Mouse (Mus musculus): ENCODE data around the gene Zscan2. TPM values are rescaled to one million over a fixed set of nuclear protein-coding genes. Genes with fewer than 3 reads are reported as not detected.

The Zscan2 gene
- 2.7 TPM in 2 replicates for polyA plus RNA-seq (2015; fragmentation: Nextera tagmentation; extraction: Ambion mirVana)

- Histone ChIP-seq H3K4me2 (ENCODE audit: low read length) (peak within 1 kb of the TSS; percentile 85), H3K36me3 (ENCODE audit: insufficient read depth, low read length) (0 out of 2 replicates have a peak, but pooled peaks cover 7% of the 10 kb centered on the region), H3K27ac (peak within 1 kb of the TSS; percentile 82), H3K27me3 (ENCODE audit: insufficient read depth, low read length) (no peaks in the 10 kb centered on the region), H3K4me3 (replicated peaks; ENCODE audit: low read depth, low read length) (peak within 1 kb of the TSS; percentile 93), H3K4me1 (replicated peaks; ENCODE audit: insufficient read depth, low read length) (peaks cover 19% of the 10 kb centered on the region), H3K9ac (ENCODE audit: low read depth, low read length) (peak within 1 kb of the TSS; percentile 92), H3K9me3 (replicated peaks; ENCODE audit: low read length) (no peaks in the 10 kb centered on the region)
- DNase-seq (ENCODE audit: low spot score) (peak; percentile 99), ATAC-seq (replicated peaks; ENCODE audit: low FRiP score, low read depth) (peak; percentile 97)
- under 1% methylated on average over 40 of the region's 40 CpGs for WGBS
- no peak for TF ChIP-seq CTCF (IDR thresholded peaks at IDR 0.05; ENCODE audit: low read depth)
These were observed at the start of gene Zscan2 for GRCm38 (mm10) chr7:80860729-80861274. Zscan2 (plus strand) TSS chr7:80860920.

DNA sequence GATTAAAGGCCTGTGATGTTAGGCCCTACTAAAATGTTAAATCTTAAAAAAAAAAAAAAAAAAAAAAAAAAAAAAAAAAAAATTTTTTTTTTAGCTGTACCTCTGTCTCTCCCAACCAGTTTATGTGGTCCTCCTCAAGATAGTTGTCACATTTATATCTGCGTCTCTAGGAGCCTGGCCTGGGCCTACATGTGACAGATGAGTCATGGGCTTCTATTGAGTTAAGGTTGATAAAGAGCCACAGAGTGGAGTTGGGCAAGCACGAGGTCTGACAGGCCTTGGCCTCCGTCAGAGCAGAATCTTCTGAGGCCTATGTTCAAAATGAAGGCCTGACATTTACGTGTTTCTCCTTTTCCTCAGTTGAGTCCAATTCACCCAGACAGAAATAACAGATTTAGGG, 47.3 kb upstream of the Zscan2 start:
- no peak for ATAC-seq (replicated peaks; ENCODE audit: low FRiP score, low read depth)
- no peak overlapping the region for H3K27ac ChIP-seq
- no peaks in the 10 kb centered on the region for H3K9me3 ChIP-seq (replicated peaks; ENCODE audit: low read length)
- DNase-seq (ENCODE audit: low spot score) = no peak
- H3K36me3 ChIP-seq (ENCODE audit: insufficient read depth, low read length) = no peaks in the 10 kb centered on the region
- WGBS = 91% methylated on average over 4 of the region's 4 CpGs
- no peak overlapping the region for H3K9ac ChIP-seq (ENCODE audit: low read depth, low read length)
- no peaks in the 10 kb centered on the region for H3K27me3 ChIP-seq (ENCODE audit: insufficient read depth, low read length)
- no peak overlapping the region for H3K4me2 ChIP-seq (ENCODE audit: low read length)
- H3K4me3 ChIP-seq (replicated peaks; ENCODE audit: low read depth, low read length) = no peak overlapping the region
- no peak for TF ChIP-seq CTCF (IDR thresholded peaks at IDR 0.05; ENCODE audit: low read depth)
- no peaks in the 10 kb centered on the region for H3K4me1 ChIP-seq (replicated peaks; ENCODE audit: insufficient read depth, low read length)

DNA sequence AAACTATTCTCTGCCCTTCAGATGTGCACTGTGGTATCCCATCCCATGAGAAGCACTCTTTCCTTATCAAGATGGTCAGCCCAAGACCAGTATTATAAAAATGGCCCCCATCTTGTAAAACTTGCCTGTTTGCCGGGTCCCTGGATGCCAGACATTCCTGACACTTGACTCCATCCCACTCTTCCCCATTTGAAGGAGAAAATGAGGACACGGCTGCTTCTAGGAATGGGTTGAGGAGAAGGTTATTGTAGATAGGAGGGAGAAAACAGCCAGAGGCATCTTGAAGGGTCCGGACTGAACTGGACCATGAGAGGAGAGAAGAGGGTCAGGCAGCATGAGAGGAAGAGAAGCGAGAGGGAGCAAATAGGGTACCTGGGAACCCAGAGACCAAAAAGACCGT, 44.1 kb upstream of the Zscan2 start:
- no peak overlapping the region for H3K4me3 ChIP-seq (replicated peaks; ENCODE audit: low read depth, low read length)
- no peak overlapping the region for H3K27ac ChIP-seq
- H3K4me1 ChIP-seq (replicated peaks; ENCODE audit: insufficient read depth, low read length) = no peaks in the 10 kb centered on the region
- ATAC-seq (replicated peaks; ENCODE audit: low FRiP score, low read depth) (no peak), DNase-seq (ENCODE audit: low spot score) (no peak)
- WGBS = 64% methylated on average over 5 of the region's 5 CpGs
- H3K36me3 ChIP-seq (ENCODE audit: insufficient read depth, low read length) = no peaks in the 10 kb centered on the region
- no peak overlapping the region for H3K9ac ChIP-seq (ENCODE audit: low read depth, low read length)
- no peaks in the 10 kb centered on the region for H3K9me3 ChIP-seq (replicated peaks; ENCODE audit: low read length)
- H3K27me3 ChIP-seq (ENCODE audit: insufficient read depth, low read length) = no peaks in the 10 kb centered on the region
- H3K4me2 ChIP-seq (ENCODE audit: low read length) = no peak overlapping the region
- no peak for TF ChIP-seq CTCF (IDR thresholded peaks at IDR 0.05; ENCODE audit: low read depth)

GRCm38 (mm10) chr7:80820838-80821237, 39.9 kb upstream of the Zscan2 start:
- WGBS = 70% methylated on average over 4 of the region's 4 CpGs
- no peak for ATAC-seq (replicated peaks; ENCODE audit: low FRiP score, low read depth)
- DNase-seq (ENCODE audit: low spot score) = no peak
- Histone ChIP-seq H3K4me2 (ENCODE audit: low read length) (no peak overlapping the region), H3K9ac (ENCODE audit: low read depth, low read length) (no peak overlapping the region), H3K4me1 (replicated peaks; ENCODE audit: insufficient read depth, low read length) (no peaks in the 10 kb centered on the region; the same call in 1 of the 2 replicates), H3K9me3 (replicated peaks; ENCODE audit: low read length) (no peaks in the 10 kb centered on the region), H3K4me3 (replicated peaks; ENCODE audit: low read depth, low read length) (no peak overlapping the region), H3K36me3 (ENCODE audit: insufficient read depth, low read length) (no peaks in the 10 kb centered on the region), H3K27me3 (ENCODE audit: insufficient read depth, low read length) (no peaks in the 10 kb centered on the region), H3K27ac (no peak overlapping the region)
- no peak for TF ChIP-seq CTCF (IDR thresholded peaks at IDR 0.05; ENCODE audit: low read depth)

- Histone ChIP-seq H3K9ac (ENCODE audit: low read depth, low read length) (no peak overlapping the region), H3K4me1 (replicated peaks; ENCODE audit: insufficient read depth, low read length) (no peaks in the 10 kb centered on the region; the same call in 1 of the 2 replicates), H3K27me3 (ENCODE audit: insufficient read depth, low read length) (no peaks in the 10 kb centered on the region), H3K27ac (peak overlapping the region; percentile 86; the same call in 1 of the 2 replicates), H3K4me2 (ENCODE audit: low read length) (no peak overlapping the region), H3K36me3 (ENCODE audit: insufficient read depth, low read length) (no peaks in the 10 kb centered on the region), H3K4me3 (replicated peaks; ENCODE audit: low read depth, low read length) (no peak overlapping the region), H3K9me3 (replicated peaks; ENCODE audit: low read length) (no peaks in the 10 kb centered on the region)
- WGBS = 54% methylated on average over 4 of the region's 4 CpGs
- no peak for DNase-seq (ENCODE audit: low spot score)
- no peak for ATAC-seq (replicated peaks; ENCODE audit: low FRiP score, low read depth)
- TF ChIP-seq CTCF (IDR thresholded peaks at IDR 0.05; ENCODE audit: low read depth) = no peak
These were observed 37.5 kb upstream of the Zscan2 start for GRCm38 (mm10) chr7:80823267-80823666.

GRCm38 (mm10) chr7:80823875-80824682, 36.6 kb upstream of the Zscan2 start:
- Histone ChIP-seq H3K27ac (peak overlapping the region; percentile 86), H3K9ac (ENCODE audit: low read depth, low read length) (no peak overlapping the region), H3K4me1 (replicated peaks; ENCODE audit: insufficient read depth, low read length) (no peaks in the 10 kb centered on the region; the same call in 1 of the 2 replicates), H3K4me2 (ENCODE audit: low read length) (no peak overlapping the region), H3K27me3 (ENCODE audit: insufficient read depth, low read length) (no peaks in the 10 kb centered on the region), H3K36me3 (ENCODE audit: insufficient read depth, low read length) (no peaks in the 10 kb centered on the region), H3K9me3 (replicated peaks; ENCODE audit: low read length) (no peaks in the 10 kb centered on the region), H3K4me3 (replicated peaks; ENCODE audit: low read depth, low read length) (no peak overlapping the region)
- no peak for TF ChIP-seq CTCF (IDR thresholded peaks at IDR 0.05; ENCODE audit: low read depth)
- peak; percentile 65 for ATAC-seq (replicated peaks; ENCODE audit: low FRiP score, low read depth)
- peak; percentile 92 for DNase-seq (ENCODE audit: low spot score)
- WGBS = 11% methylated on average over 11 of the region's 11 CpGs
